Mouse (Mus musculus): ENCODE results near the gene Rab11fip5. TPM values are rescaled to one million over a fixed set of nuclear protein-coding genes. Genes with fewer than 3 reads are reported as not detected.

Rab11fip5 gene
- total RNA-seq, 2 experiments from 2014 or later = 51.7 to 54.1 TPM

Small RNA genes within 50 kb of the gene (microRNA-seq; reads per million reads assigned to microRNA genes)
- not detected for gene Mir705

Other genes starting within 250 kb of the Rab11fip5 start
- gene Spr, start 236.9 kb downstream of the Rab11fip5 start, total RNA-seq (2021) = 10 to 100 TPM; 41.1 to 41.7 TPM
- gene Emx1, start 187.2 kb downstream of the Rab11fip5 start, total RNA-seq (2021) = 10 to 100 TPM; 41.1 to 50.2 TPM
- gene Sfxn5, start 41.2 kb downstream of the Rab11fip5 start, total RNA-seq (2021) = 10 to 100 TPM; 63.9 to 69.7 TPM
- gene Noto, start 49.3 kb upstream of the Rab11fip5 start, total RNA-seq (2021) = not detected
- gene Smyd5, start 57.4 kb upstream of the Rab11fip5 start, total RNA-seq (2021) = 10 to 100 TPM; 65.9 to 67.5 TPM
- gene Cct7, start 76.9 kb upstream of the Rab11fip5 start, total RNA-seq (2021) = 100 to 1,000 TPM; 310 to 311 TPM
- gene Pradc1, start 77.3 kb upstream of the Rab11fip5 start, total RNA-seq (2021) = 10 to 100 TPM; 14.4 to 17.8 TPM
- gene Fbxo41, start 128.4 kb upstream of the Rab11fip5 start, total RNA-seq (2021) = 10 to 100 TPM; 88.6 to 89.6 TPM
- 1 to 10 TPM; 4.7 to 6.0 TPM for gene Egr4, start 139.0 kb upstream of the Rab11fip5 start, total RNA-seq (2021)
- 10 to 100 TPM; 13.4 to 13.5 TPM for gene Alms1, start 212.9 kb upstream of the Rab11fip5 start, total RNA-seq (2021)